Mouse (Mus musculus) heart, postnatal 4 days (tissue): ENCODE measurements around the gene Nepro. TPM values are rescaled to one million over a fixed set of nuclear protein-coding genes. Genes with fewer than 3 reads are reported as not detected.

Experiments used
- DNase-seq: peaks from one replicate; pipeline ENCODE4 v3.0.0; 2021
- total RNA-seq, 2 experiments: library from RNA; stranded (reverse); gene quantifications; 2 replicates each; pipeline ENCODE4 v1.2.3; 2021

The Nepro gene
- total RNA-seq, 2 experiments from 2014 or later, result 6.9 to 7.0 TPM

DNA sequence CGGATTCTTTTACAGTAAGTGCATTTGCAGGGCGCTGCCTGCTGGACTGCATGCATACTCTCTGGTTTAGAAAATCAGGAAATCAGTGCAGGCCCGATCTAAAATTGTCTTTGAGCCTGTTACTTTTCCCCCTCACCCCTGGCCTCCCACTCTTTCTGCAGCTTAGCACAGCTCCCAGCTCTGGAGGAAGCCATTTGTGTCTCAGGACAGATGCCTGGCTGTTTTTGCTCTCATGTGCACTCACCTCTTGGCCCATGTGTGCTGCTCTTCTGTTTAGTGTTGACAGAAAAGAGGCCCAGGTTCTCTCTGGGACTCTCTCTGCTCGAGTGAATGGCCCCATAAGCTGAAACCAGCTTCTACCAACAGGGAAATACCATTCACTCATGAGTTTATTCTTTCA lies 20.6 kb upstream of the Nepro start:
- no peak for DNase-seq

- peak; percentile 39 for DNase-seq
Measured at GRCm38 (mm10) chr16:44716305-44717140, 7.6 kb upstream of the Nepro start.

DNA sequence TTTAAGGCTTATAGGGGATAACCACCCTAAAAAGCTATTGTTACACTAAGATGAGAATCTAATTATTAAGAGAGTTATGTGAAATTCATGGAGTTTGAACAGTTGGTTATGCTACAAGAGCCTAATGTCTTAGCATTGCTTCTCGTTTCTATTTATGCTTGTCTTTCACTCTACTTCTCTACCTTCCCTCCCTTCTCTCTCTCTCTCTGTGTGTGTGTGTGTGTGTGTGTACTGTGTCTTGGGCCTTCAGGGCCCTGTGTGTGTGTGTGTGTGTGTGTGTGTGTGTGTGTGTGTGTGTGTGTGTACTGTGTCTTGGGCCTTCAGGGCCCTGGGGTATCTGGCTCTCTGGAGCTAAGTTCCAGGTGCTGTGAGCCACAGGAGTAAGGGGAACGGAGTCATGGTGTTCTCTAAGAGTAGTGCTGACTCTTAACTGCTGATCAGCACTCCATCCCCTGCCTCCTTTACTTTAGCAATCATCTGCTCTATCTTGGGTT lies 6.9 kb upstream of the Nepro start:
- no peak for DNase-seq

- no peak for DNase-seq
Measured at GRCm38 (mm10) chr16:44717838-44718237, 6.3 kb upstream of the Nepro start.

- no peak for DNase-seq
Measured at GRCm38 (mm10) chr16:44719349-44719748, 4.8 kb upstream of the Nepro start.

- DNase-seq, result no peak
Measured at GRCm38 (mm10) chr16:44720518-44720917, 3.6 kb upstream of the Nepro start.

DNA sequence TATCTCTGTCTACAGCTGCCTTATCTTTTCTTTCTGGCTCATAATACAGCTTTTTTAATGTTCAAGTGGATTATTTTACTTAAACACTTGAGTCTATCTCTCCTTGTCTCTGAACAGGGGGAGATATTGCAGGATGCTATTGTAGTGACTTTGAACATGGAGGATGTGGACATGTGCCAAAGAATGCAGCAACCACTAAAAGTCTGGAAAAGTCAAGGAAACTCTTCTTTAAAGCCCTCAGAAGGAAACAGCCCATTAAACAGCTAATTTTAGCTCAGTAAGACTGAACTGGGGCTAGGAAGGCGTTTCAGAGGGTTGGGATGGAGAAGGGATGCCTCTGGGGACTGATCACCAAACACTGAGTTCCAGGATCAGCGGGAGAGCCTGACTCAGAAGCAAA lies 1.4 kb upstream of the Nepro start:
- DNase-seq, result no peak

DNA sequence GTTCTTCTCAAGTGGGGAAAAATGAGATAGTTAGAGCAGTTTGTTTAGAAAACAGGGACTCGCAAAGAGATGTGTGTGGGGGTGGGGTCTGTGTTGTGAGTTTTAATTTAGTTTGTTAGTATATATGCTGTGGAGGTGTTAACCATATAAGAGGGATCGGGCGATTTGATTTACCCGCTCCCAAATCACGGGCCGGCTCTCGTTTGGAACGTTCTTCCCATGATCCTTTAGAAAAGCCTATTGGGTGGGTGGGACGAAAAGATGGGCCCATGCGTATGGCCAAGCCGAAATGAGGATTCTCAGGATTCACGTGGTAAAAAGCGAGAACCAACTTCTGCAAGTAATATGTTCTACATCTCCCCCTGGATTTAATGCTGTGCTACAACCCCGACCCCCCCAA lies 746 bp downstream of the Nepro start:
- no peak for DNase-seq

DNA sequence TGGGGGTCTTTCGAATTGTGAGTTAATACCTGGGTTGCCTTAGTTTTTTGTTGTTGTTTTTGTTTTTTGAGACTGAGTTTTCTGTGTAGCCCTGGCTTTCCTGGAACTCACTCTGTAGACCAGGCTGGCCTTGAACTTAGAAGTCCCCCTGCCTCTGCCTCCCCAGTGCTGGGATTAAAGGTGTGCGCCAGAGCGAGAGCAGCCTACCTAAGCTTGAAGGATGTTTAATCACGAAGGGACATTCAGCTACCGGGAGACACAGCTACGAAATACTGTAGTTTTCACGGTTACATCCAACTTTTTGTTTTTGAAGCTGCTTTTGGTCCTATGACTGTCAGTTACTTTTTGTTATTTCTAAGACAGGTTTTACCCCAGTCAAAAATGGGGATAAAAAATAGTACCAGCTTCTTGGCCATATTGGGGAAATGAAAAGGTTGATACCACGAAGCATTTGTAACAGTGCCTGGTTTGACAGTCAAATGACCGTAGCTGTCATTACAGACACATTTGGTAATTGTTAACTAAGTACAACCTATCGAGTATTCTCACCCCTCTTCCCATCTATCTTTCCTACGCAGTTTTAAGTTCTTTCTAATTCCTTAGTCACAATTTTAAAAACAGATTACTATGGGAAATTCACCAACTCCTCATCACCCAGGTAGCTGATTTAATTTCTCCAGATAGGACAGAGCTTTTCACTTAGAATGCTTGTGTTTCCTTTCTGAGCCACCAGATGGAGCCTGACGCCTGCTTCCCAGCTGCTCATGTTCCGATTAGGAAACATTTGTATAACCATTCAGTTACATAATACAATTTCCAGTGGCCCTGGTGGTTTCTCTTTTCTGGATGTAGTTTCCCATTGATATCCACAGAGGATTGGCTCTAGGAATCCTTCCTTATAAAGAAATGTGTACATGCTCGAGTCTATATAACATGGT lies 1.5 kb downstream of the Nepro start:
- DNase-seq, result peak; percentile 78

GRCm38 (mm10) chr16:44727525-44727924 lies 3.4 kb downstream of the Nepro start:
- DNase-seq, result no peak

- DNase-seq, result no peak
Measured at GRCm38 (mm10) chr16:44734059-44734458, 10.0 kb downstream of the Nepro start.

GRCm38 (mm10) chr16:44735676-44736075 lies 11.6 kb downstream of the Nepro start:
- no peak for DNase-seq

GRCm38 (mm10) chr16:44736118-44736517 lies 12.0 kb downstream of the Nepro start:
- DNase-seq, result no peak

- DNase-seq, result no peak
Measured at GRCm38 (mm10) chr16:44742753-44743152, 18.7 kb downstream of the Nepro start.

DNA sequence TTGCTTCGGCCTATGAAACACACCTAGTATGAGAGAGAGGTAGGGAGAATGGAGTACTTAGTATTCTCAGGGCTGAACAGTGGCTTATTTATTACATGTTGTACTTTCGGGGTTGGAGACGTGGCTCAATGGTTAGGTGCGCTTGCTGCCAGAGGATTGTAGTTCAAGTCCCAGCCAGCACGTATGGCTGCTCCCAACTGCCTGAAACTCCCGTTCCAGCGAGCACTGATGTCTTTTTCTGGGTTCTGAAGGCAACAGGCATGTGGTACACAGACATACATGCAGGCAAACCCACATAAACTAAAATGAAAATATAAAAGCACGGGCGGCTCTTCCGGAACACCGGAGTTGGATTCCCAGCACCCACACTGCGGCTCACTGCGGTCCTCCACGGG lies 21.4 kb downstream of the Nepro start:
- DNase-seq, result no peak

DNA sequence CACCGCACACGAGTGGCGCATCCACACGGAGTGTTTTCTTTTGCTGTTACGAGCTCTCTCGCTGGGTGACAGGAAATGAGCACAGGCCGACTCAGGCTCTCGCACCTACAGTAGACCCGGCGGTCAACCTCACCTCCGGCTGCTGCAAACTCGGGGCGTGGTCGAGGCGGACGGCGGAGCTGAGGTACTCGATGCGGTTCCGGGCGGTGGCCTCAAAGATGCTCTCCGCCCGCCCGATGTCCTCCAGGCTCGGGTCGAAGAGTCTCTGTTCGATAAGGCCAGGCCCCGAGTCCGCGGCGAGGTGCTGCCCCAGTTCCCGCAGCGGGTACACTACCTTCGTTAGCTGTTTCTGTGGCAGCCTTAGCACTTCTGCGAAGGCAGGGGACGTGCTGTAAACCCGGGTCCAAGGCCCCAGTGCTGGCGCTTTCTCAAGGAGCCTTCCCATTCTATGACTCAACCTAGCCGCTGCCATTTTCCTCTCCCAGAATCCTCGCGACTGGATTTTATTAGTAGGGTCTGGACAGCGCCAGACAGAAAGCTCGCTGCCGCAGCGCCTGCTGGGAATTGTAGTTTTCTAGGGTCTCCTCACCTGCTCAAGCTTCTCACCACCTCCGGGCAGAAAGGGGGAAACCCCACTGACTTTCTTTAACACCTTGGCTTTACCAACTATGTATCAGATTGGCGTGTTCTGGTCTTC lies 21.9 kb downstream of the Nepro start, which contains the start of gene Gtpbp8:
Gene Gtpbp8 (minus strand): TSS at position 498 of the 697 bp plus-strand sequence.
- peak; percentile 82 for DNase-seq

DNA sequence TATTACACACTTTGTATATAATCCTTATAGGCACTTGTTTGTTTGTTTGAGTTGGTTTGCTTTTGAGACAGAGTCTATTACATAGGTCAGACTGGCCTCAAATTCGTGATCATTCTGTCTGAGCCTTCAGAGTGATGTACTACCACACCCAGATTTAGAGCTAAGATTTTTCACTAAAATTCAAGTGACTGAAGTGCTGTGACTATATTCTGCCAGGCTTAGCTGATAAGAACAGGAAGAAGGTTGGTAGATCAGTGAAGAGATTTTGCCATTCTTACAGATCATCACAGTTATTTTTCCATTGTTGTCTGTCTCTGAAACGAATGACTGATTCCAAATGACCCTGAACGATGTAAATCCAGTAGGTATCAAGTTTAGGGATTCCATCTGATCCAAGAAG lies 23.9 kb downstream of the Nepro start:
- DNase-seq, result no peak

- DNase-seq, result no peak
Measured at GRCm38 (mm10) chr16:44757700-44758099, 33.6 kb downstream of the Nepro start.

GRCm38 (mm10) chr16:44761811-44762210 lies 37.7 kb downstream of the Nepro start:
- no peak for DNase-seq

DNA sequence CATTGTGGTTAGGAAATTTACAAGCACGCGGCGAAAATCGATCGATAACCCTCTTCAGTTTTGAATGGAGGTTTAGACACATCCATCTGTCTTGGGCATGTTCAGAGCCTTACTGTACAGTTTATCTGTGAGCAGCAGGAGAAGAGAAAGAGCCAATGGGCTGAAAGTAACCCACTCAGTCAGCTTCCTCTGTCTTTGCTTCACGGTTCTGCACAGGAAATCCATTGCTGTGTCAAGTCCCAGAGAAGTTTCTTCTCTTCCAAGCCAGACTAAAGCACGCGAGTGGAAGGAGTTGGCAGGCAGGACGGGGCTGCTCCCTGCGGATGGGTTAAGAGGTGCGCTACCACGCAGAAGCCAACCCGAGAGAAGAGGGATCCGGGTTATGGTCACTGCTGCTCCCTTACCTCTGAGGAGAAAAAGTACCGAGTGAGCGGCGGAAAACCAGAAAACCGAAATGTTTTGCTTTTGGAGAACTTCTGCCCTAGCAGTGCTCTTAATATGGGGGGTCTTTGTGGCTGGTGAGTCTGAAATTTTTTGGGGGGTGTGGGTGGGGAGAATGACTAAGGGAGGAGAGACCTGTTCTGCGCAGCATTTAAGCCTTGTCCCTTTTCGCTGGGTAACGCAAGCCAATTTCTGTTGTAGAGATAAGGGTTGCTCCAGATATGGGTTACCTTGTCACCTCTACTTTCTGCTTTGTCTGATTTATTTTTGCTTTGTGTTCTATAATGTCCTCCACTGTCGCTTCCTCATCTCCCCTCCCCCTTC lies 41.6 kb downstream of the Nepro start, which contains the start of gene Cd200r1:
Gene Cd200r1 (plus strand): TSS at position 182 of the 765 bp plus-strand sequence.
- DNase-seq, result no peak

- DNase-seq, result no peak
Measured at GRCm38 (mm10) chr16:44766320-44766892, 42.3 kb downstream of the Nepro start.
